Mouse (Mus musculus): Measurements from ENCODE around the gene Mthfd1l.

DNA sequence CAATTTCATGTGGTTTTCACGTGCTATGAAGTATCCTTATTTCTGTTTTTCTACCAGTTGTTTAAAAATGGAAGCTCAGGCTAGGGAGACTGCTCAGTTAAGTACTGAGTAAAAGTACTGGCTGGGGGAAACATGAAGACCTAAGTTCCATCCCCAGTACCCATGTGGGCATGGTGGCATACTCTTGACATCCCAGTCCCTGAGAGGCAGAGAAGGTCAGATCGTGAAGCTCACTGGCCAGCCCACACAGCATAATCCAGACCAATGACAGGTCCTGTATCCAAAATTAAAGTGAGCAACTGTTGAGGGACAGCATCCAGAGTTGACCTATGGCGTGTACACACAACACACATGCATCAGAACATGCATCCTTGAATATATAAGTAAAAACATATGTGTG is 1.5 kb downstream of the Mthfd1l start:
- TF ChIP-seq CTCF (IDR thresholded peaks at IDR 0.05; ENCODE audit: extremely low read depth, insufficient read depth, low read length) (no peak), POLR2A (IDR thresholded peaks at IDR 0.05; ENCODE audit: extremely low read depth, insufficient read depth, low read length) (no peak)
